Mouse (Mus musculus): ENCODE results near the gene Macrod1. TPM values are rescaled to one million over a fixed set of nuclear protein-coding genes. Genes with fewer than 3 reads are reported as not detected.
"Not testable (repeated sequence)": the region's sequence is repeated elsewhere in the genome, so short reads cannot be mapped to it uniquely, and the experiment has no call there.

The Macrod1 gene
- 0.69 and 3.7 TPM in 2 replicates for total RNA-seq (2015)
- total RNA-seq (2017) = 0.66 and 0.77 TPM in 2 replicates

DNA sequence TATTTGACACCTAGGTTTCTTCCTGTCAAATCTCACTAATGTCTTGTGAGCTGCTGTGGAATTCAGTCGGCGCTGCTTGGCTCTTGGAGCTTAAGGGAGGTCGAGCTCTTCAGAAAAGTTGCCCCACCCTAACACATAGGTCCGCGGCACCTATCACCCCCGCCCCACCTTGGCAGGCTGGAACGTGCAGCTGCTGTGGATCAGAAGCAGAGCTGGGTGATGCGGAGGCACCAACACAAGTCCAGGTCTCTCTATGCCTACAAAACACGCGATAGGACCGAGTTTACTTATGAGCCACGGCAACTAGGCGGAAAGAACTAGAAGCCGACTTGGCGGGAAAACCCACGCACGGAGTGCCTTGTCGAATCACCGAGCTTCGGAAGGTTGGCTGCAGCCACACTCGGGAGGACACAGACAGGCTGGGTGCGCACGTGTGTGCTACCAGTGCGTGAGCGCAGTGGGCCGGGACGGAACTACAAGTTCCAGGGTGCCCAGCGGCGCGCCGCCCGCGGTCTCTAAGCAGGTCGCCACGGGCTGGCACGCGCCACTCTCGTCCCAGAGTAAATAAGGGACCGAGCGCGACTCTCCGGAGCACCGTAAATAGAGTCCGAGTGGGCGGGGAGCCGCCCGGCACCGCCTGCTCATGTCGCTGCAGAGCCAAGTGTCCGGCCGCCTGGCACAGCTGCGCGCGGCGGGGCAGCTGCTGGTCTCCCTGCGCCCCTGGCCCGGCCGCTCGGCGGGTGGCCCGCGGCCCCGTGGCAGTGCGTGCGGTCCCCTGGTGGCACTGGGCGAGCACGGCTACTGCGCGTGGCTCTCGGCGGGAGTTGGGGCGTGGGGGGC is at the start of gene Macrod1:
Gene Macrod1, plus strand, starts transcription at position 563 of the 840 bp plus-strand sequence.
- ATAC-seq (ENCODE audit: poor library complexity, severe bottlenecking) = peak; percentile 84

DNA sequence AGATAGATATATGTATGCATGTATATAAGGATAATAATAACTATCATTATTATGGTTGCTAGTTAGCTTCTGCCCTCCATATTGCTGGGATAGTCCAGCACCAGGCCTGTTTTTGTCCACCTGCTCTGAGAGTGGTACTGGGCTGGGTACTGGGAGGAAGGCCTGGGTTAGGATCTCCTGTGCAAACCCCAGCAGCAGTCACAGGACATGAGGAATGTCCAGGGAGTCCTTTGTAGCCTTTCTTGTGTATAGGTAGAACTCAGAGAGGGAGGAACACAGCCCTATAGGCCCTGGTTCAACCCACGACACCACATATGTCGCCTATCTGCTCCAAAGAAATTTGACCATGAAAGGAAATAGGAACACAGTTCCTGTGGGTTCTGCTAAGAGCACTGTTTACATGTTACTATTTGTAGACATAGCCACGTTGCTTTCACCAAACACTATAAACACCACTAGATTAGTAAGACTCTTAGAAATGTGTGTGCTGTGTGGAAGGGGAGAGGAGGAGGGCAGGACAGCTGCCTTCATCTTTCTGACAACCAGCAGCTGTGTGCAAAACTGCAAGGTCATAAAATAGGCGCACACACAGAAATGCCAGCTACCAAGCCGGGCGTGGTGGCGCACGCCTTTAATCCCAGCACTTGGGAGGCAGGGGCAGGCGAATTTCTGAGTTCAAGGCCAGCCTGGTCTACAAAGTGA is 49.6 kb upstream of the Macrod1 start:
- no peak for ATAC-seq (ENCODE audit: poor library complexity, severe bottlenecking)

DNA sequence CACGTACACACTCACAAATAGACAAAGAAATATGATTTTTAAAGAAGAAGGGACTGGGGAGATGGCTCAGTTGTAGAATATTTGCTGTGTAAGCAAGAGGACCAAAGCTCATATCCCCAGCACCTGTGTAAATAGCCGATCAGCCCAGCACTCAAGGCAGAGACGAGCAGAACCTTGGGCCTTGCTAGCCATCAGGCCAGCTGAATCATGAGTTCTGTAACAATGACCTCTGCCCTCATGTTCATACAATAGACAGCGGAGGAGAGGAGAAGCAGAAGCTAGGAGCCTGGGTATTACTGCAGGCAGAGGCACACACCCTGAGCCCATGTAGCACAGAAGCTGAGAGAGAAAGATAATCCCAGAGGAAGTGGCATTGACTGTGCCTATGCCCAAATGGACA is 44.2 kb upstream of the Macrod1 start:
- ATAC-seq (ENCODE audit: poor library complexity, severe bottlenecking) = no peak

DNA sequence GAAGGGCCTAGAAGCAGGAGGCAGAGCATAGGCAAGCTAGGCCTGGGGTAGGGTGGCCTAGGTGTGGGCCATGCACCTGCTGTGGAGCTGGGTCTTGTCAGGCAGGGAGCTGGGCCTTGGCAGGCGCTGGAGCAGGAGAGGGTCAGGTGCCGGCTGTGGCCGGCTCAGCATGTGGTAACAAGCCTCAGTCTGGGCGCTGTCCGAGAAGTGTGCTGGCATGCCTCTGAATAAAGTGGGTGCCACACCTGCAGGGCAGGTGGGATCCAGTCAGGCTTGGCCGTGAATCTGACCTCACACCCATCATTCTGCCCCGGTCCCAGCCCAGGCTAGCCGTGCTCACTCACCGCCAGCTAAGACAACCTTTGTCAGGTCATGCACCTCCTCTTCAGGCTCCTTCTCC is 42.6 kb upstream of the Macrod1 start:
- ATAC-seq (ENCODE audit: poor library complexity, severe bottlenecking) = no peak

DNA sequence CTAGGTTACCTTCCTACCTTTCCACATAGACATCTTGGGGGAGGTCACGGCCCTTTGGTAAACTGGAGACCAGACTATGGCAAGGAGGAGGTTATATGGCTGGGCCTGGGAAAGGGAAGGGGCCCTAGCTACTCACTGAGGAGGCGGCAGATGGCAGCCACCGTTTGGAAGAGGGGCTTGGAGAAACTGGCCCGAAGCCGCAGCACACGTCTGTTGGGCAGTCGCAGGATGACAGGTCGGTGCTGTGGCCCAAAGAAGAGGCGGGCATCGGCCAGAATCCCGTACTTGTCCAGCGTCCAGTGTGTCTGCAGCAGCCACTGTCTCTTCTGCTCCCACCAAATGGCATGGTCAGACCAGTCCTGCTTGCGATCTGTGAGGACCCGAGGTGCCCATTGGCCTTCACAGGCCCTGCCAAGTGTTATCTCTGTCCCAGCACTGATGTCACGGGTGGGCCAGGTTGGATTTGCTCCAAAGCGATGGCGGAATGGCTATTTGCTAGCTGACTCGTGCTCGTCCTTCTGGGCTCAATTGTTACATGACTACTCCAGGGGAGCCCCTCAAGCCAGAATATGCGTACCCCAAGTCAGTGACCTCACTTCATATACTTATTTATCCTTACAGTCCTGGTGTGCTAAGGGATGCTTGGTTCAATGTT is 42.0 kb upstream of the Macrod1 start:
- ATAC-seq (ENCODE audit: poor library complexity, severe bottlenecking) = no peak

DNA sequence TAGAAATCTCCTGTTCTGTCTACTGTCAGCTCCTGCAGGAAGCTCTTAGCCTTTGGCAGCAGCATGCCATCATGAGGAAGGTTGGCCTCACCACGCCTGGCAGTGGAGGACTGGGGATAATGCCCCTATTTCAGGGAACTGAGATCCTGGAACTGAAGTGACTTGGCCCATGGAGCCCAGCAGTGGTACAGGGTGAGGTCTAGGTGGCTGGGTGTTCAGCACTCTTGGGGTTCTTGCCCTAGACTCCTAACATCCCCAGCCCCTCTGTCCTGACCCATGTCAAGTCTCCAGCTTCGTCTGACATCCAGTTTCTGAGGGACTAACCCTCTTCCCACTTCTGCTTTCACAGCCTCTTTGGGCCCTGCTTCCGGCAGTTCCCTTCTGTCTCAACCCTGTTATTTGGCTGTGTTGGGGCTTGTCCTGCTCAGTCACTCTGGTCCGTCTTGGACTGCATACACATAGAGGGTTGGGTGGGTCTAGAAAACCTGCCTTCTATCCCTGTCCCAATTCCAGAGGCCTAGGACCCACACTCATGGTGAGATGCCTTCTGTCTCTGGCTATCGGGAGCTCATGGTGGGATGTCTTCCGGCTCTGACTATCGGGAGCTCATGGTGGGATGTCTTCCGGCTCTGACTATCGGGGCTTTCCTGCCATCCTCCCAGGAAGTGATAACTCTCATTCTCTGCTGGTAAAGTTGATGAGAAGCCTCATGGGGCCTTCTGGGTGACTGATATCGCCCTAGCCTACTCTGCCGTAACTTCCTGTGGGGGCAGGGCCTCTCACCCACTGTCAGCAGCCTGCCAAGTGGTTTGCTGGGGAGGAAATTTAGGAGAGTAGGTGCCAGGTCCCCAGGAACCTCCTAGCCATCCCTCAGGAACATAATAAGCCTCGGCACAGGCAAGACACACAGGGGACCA is 38.8 kb upstream of the Macrod1 start:
- ATAC-seq (ENCODE audit: poor library complexity, severe bottlenecking) = peak; percentile 52

DNA sequence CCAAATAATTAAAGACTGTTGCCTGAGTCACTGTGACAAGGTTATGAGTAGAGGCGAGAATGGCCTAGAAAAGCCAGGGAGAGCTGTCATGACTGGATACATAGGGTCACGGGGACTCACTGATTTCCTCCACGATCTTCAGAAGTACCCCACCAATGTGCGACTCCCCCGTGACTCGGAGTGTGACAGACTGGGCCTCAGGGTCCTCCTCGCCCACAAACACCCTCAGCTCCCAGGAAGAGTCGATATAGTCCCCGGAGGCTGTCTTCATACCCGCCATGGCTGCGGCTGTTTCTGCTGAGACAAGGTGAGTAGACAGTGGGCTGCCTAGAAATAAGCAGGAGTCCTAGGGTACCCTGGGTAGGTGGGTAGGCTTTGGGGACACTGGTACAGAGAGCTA is 38.1 kb upstream of the Macrod1 start:
- peak; percentile 21 for ATAC-seq (ENCODE audit: poor library complexity, severe bottlenecking)

DNA sequence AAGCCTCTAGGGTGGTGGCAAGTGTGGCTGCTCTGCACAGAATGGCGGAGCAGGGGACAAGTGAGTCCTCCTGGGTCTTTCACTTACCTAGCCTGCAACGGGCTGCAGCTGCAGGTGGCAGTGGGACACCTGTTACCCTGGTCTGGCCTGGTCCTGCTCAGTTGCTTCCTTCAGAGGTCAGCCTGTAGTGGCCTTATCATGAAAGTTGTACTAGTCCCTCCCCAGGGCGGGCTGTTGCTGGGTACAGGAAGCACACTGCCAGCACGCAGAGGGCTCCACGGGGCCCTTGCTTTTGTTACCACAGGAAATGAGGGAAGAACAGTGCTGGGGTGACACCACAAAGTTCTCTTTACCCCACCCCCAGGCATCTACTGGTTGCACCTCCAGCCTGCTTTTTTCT is 37.4 kb upstream of the Macrod1 start, which contains the start of gene Fermt3:
Gene Fermt3, minus strand, starts transcription at position 279 of the 400 bp plus-strand sequence.
- peak; percentile 80 for ATAC-seq (ENCODE audit: poor library complexity, severe bottlenecking)

DNA sequence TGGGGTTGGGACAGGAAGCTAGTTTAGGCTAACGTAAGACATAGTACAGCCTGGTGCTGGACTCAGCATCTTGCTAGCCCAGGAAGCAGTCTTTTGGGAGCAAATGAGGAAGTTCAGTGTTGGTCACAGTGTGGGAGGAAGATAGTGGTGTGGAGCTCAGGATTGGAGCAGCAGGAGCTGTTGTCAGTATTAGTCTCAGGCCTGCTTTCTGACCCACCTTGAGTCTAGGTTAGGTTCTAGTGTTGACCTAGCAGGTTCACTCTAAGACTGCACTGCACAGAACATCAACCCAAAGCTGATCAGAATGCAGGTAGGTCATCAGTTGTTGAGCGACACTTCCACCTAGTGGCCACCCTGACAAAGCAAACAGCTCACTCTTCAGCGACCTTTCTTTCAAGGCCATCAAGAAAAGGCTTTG is 36.4 kb upstream of the Macrod1 start:
- peak; percentile 50 for ATAC-seq (ENCODE audit: poor library complexity, severe bottlenecking)

DNA sequence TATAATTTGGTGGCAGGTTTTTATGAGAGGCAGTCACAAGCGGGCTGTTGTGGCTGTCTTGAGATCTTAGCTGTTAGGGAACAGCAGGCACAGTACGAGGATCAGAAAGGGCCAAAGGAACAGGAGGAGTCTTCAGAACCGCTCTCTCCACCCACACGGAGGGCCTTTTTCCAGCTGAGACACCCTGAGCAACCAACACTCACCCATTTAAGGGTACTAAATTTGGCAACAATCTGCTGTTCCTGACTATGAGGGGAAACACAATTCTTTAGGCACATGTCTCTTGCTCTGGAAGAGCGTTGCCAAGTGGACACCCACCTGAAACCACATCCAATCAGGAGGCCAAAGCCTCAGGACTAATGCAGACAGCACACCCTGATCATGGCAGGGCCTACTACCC is 27.1 kb upstream of the Macrod1 start:
- no peak for ATAC-seq (ENCODE audit: poor library complexity, severe bottlenecking)

DNA sequence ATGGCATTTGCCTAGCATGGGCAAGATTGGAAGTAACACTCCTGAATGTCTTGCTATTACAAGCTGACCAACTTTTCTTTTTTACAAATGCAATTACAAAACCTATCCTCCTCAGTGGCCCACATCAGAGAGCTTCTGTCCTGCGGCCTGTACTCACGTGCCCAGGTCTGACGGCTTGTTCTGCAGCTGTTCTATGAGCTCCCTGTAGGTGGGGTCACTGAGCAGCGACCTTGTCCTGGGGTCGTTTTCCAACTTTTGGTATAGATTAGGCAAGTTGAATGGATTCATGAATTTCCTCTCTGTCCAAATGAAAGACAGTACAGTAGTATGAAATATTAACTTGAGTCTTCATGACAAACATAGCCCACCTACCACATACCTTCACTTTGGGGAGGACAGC is 22.6 kb upstream of the Macrod1 start:
- no peak for ATAC-seq (ENCODE audit: poor library complexity, severe bottlenecking)

DNA sequence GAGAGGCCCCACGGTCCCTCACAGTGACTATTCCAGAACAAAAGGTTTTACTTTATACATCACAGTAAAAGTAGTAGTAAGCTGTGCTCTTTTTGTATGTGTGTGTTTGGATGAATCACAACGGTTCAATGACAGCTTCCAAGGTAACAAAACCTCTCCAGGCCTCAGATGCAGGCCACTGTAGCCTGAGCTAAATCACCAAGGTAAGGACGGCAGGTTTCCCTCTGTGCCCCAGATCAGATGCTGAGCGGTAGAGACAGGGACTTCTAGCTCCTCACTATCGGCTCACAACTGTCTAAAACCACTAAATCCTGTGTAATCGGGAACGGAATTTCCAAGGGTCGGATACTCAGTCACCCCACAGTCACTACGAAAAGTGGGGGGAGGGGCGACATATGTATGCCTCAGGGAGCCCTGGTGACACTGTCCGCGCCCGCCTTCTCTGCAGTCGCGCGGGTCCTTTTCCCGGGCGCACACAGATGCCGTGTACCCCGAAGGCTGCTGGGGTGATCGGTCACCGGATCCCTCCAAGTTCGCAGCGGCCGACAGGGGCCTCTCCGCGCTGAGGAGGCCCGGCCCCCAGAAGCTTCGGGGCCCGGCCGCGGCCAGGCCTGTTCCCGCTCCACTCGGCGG is 17.4 kb upstream of the Macrod1 start:
- ATAC-seq (ENCODE audit: poor library complexity, severe bottlenecking) = no peak

DNA sequence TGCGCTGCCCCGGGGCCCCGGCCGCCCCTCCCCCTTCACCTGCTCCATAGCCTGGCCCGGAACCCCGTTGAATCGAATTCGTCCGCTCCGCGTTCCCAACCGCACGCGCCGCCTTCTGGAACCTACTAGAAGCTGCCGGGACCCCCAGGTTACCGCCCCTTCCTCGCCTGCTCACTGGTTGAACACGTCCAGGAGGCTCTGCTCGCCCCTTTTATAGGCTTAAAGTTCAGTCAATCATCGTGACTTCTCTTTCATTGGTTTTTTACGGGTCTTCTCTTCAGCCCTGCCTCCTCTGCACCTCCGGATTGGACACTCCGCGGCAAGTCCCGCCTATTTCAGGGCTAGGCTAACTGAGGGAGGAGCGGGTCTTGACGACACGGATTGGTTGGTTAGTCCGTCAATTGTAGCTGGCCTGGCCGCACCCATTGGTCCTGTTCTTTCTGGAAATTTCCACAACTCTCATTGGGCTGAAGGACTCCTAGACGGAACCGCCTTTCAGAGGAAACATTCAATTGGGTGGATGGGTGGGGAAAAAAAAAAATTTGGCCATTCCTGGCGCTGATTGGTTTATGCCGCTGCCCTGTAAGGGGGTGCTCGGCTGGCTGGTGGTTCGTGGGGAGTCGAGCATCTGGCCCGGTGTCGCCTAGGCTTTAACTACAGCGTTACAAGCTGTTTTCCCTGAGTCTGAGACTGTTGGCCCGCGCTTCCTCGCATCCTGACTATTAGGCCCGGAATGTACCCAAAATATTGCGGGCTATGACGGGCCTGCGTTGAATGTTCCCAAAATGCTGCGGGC is 16.6 kb upstream of the Macrod1 start, which contains the start of gene Stip1:
Gene Stip1, minus strand, starts transcription at position 127 of the 796 bp plus-strand sequence.
- peak; percentile 97 for ATAC-seq (ENCODE audit: poor library complexity, severe bottlenecking)

DNA sequence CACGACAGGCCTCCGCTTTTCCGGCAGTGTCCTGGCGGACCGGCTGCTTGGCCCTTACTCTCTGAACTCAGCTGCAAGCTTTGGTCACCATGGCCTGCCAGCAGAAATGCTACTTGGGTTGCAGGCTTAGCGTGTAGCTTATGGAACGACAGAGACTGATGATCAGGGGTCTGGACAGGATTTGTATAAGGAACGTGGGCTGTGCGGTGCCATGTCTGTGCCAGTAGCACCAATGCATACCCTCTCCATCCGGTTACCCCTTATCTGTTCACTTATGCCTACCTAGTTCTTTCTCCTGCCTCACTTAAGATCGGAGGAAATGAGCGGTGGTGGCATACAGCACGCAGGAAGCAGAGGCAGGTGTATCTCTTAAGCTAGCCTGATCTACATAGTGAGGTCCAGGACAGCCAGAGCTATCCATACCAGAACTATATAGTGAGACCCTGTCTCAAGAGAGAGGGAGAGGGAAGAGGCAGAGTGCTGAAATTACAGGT is 15.9 kb upstream of the Macrod1 start:
- ATAC-seq (ENCODE audit: poor library complexity, severe bottlenecking) = no peak

DNA sequence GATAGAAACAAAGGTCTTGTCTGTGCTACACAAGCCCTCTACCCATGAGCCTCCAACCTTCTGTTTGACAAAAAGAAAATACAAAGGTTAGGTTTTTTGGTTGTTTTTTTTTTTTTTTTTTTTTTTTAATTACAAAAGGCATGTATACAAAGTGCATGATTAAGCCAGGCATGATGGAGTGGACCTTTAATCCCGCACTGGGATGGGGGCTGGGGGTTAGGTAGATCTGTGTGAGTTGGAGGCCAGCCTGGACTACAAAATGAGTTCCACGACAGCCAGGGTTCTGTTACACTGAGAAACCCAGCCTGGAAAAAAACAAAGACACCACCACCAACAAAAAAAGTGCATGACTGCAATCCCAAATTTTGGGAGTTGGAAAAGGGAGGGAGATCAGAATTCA is 15.4 kb upstream of the Macrod1 start:
- ATAC-seq (ENCODE audit: poor library complexity, severe bottlenecking) = no peak

DNA sequence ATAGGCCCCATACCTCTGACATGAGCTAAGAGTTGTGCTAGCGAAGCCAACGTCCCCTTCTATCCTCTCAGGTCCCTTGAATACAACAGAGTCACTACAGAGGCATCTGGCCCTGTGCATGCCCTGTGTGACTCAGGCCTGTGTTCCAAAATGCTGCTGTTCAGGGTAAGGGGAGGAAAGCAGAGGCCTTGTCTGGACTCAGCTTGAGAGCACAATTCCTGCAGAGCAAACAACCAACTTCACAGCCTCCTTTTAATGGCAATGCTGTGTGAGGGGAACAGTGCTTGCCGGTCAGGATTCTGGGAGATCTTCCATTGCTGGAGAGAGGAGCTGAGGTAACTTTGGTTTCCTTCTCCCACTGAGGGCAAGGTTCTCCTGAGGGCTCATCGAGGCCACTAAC is 12.3 kb upstream of the Macrod1 start:
- no peak for ATAC-seq (ENCODE audit: poor library complexity, severe bottlenecking)

DNA sequence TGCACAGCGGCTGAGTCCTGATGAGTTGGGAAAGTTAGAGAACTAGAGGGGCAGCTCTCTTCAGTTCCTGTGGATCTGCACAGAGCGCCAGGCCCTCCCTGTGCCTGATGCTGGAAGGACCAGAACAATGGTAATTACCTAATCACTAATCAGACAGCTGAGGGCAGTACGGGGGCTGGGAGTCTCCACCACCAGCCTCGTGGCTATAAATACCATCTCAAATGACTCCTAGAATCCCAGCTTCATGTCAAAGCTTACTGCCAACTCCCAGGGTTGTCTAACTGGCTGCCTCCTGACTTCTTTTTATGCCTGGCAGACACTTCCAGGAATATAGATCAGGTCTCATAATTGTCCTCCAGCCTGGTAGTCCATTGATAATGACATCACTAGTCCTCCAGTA is 11.9 kb upstream of the Macrod1 start:
- no peak for ATAC-seq (ENCODE audit: poor library complexity, severe bottlenecking)

DNA sequence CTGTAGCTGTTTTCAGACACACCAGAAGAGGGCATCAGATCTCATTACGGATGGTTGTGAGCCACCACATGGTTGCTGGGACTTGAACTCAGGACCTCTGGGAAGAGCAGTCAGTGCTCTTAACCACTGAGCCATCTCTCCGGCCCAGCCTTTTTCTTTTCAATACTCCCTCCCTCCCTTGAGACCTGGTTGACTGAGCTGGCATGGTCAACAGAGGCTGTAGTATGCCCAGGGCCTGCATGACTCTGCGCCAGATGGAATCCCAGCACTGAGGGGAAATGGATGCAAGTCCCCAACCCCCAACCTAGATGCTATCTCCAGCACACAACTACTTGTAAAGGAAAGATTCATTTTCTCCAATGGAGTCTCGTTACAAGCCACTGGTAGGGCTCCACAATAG is 3.2 kb upstream of the Macrod1 start:
- not testable (repeated sequence) for ATAC-seq (ENCODE audit: poor library complexity, severe bottlenecking)

DNA sequence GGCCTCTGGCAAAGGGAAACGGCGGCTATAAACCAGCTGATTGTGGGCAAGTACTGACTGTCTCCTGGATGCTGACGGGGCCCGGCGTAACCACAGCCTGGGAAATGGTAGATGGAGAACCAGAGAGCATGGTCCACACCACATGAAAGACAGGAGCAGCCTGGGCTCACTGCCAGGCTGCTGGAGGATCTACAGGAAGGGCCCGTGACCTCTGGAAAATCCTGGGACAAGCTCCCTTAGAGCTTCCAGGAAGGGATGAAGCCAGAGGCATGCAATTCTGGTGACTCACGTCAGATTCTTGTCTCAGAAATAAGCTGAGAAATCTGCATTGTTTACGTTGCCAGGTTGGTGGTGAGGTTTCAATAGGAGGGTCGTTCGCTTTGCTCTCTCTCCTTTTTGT is 1.8 kb upstream of the Macrod1 start:
- no peak for ATAC-seq (ENCODE audit: poor library complexity, severe bottlenecking)

All from megakaryocyte, adult 5-6 weeks (primary cell).